Mouse (Mus musculus): ENCODE measurements around the gene Grk2.

DNA sequence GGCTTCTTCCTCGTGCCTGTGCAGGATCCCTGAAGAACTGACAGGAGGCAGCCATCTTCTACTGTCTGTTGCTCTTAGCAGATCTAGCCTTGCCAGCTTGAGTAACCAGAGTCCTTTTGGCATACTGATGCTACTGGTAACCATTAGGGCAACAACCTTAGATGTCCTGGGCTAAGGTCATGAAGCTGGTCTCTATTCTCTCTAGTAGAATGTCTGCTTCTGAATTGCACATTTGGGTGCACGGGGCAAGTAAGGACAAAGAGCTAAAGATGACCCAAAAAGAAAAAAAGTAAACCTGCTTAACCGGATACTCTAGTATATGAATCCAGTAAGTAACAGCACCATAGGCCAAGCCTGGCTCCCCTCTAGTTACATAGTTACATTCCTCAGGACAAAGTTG, 20.1 kb upstream of the Grk2 start:
- TF ChIP-seq CTCF (conservative IDR thresholded peaks at IDR 0.05; ENCODE audit: insufficient read depth, insufficient read length, low read depth, low read length) (no peak; the same call in 1 of the 2 replicates), POLR2A (IDR thresholded peaks at IDR 0.05; ENCODE audit: low read depth, low read length) (no peak)
